Comparison of ENCODE assay signal across 46 mouse cellular contexts in genomic region chr11:54204781-54205180, GRCm38 (mm10). TPM values are rescaled to one million over a fixed set of nuclear protein-coding genes. Genes with fewer than 3 reads are reported as not detected.
"Had no signal": no experiment of that assay in that cellular context is flagged by ENCODE, and none has a peak within 500 bp of the region (broad histone marks: within the 10 kb centered on the region; RNA-seq: fewer than 3 reads in every experiment).

No protein-coding gene starts in this region.

- H3K4me2 ChIP-seq: heart, embryonic 11.5 days; heart, embryonic 12.5 days; heart, embryonic 13.5 days; heart, embryonic 15.5 days; hindbrain, embryonic 12.5 days; hindbrain, embryonic 13.5 days; hindbrain, embryonic 14.5 days; hindbrain, embryonic 15.5 days; intestine, embryonic 15.5 days; kidney, embryonic 15.5 days had no signal

- DNase-seq: heart, postnatal 10 days; heart, postnatal 14 days; heart, postnatal 36 days; heart, postnatal 4 days; kidney, adult 18-20 months; kidney, adult 2 months; kidney, adult 8-10 months; kidney, adult 9 months; kidney, postnatal 10 days; kidney, postnatal 14 days; kidney, postnatal 25 days; kidney, postnatal 36 days; kidney, postnatal 4 days; layer of hippocampus, adult 9-11 months; layer of hippocampus, postnatal 36 days had no signal

- H3K36me3 ChIP-seq: heart, embryonic 10.5 days; heart, embryonic 12.5 days; heart, embryonic 13.5 days; heart, embryonic 15.5 days; hindbrain, embryonic 10.5 days; hindbrain, embryonic 12.5 days; hindbrain, embryonic 13.5 days; hindbrain, embryonic 15.5 days; intestine, embryonic 15.5 days; kidney, embryonic 15.5 days had no signal

- H3K27me3 ChIP-seq: heart, embryonic 12.5 days; heart, embryonic 13.5 days; heart, embryonic 15.5 days; hindbrain, embryonic 12.5 days; hindbrain, embryonic 13.5 days; hindbrain, embryonic 15.5 days; intestine, embryonic 15.5 days; kidney, embryonic 15.5 days had no signal

- H3K9ac ChIP-seq: heart, embryonic 12.5 days; heart, embryonic 13.5 days; heart, embryonic 15.5 days; hindbrain, embryonic 12.5 days; hindbrain, embryonic 13.5 days; hindbrain, embryonic 14.5 days; hindbrain, embryonic 15.5 days; intestine, embryonic 15.5 days; kidney, embryonic 15.5 days had no signal

- H3K4me1 ChIP-seq: heart, embryonic 10.5 days; heart, embryonic 12.5 days; heart, embryonic 15.5 days; hindbrain, embryonic 10.5 days; hindbrain, embryonic 12.5 days; hindbrain, embryonic 13.5 days; hindbrain, embryonic 15.5 days; intestine, embryonic 15.5 days had no signal

- H3K9me3 ChIP-seq: heart, embryonic 10.5 days; heart, embryonic 12.5 days; heart, embryonic 13.5 days; heart, embryonic 15.5 days; hindbrain, embryonic 10.5 days; hindbrain, embryonic 12.5 days; hindbrain, embryonic 13.5 days; hindbrain, embryonic 15.5 days; intestine, embryonic 15.5 days; kidney, embryonic 15.5 days had no signal

- H3K27ac ChIP-seq: heart, embryonic 10.5 days; heart, embryonic 13.5 days; heart, embryonic 15.5 days; hindbrain, embryonic 10.5 days; hindbrain, embryonic 12.5 days; hindbrain, embryonic 13.5 days; hindbrain, embryonic 14.5 days; hindbrain, embryonic 15.5 days; hindbrain, postnatal 0 days; intestine, embryonic 15.5 days; kidney, embryonic 15.5 days; kidney, postnatal 0 days; layer of hippocampus, adult 2 months; left cerebral cortex, adult 2 months had no signal

- H3K4me3 ChIP-seq: heart, embryonic 10.5 days; heart, embryonic 12.5 days; heart, embryonic 13.5 days; heart, embryonic 15.5 days; hindbrain, embryonic 10.5 days; hindbrain, embryonic 12.5 days; hindbrain, embryonic 13.5 days; hindbrain, embryonic 15.5 days; intestine, embryonic 15.5 days; kidney, embryonic 15.5 days; layer of hippocampus, adult 2 months; left cerebral cortex, adult 2 months had no signal

RNA-seq across cellular contexts. Expression of gene Csf2, which starts 44.7 kb away (rescaled TPM):
- total RNA-seq: heart, postnatal 10 days; heart, postnatal 14 days; heart, postnatal 25 days; heart, postnatal 36 days; heart, postnatal 4 days; hematopoietic stem cell, adult 5-6 weeks; hindbrain, postnatal 0 days; layer of hippocampus, adult 18-20 months; layer of hippocampus, adult 2 months; layer of hippocampus, adult 8-10 months; layer of hippocampus, postnatal 10 days; layer of hippocampus, postnatal 14 days; layer of hippocampus, postnatal 25 days; layer of hippocampus, postnatal 36 days; left cerebral cortex, adult 18-20 months; left cerebral cortex, adult 2 months had no signal
- polyA plus RNA-seq: heart, embryonic 10.5 days; heart, embryonic 11.5 days; heart, embryonic 12.5 days; heart, embryonic 13.5 days; heart, embryonic 14.5 days; heart, embryonic 15.5 days; heart, embryonic 16.5 days; heart, postnatal 0 days; hindbrain, embryonic 10.5 days; hindbrain, embryonic 11.5 days; hindbrain, embryonic 12.5 days; hindbrain, embryonic 13.5 days; hindbrain, embryonic 14.5 days; hindbrain, embryonic 15.5 days; hindbrain, embryonic 16.5 days; hindbrain, postnatal 0 days; kidney, adult 2 months; kidney, embryonic 14.5 days; kidney, embryonic 15.5 days; kidney, embryonic 16.5 days; kidney, postnatal 0 days had no signal
